Mouse (Mus musculus) Patski (cell line): Measurements from ENCODE around the gene Impg2. TPM values are rescaled to one million over a fixed set of nuclear protein-coding genes. Genes with fewer than 3 reads are reported as not detected.
A peak's percentile ranks its signal among the peaks of the same experiment; 100 is the strongest.

Source experiments
- ATAC-seq: fragments of 100-300 bp; one replicate; pipeline ENCODE4 v1.8.0; 2021
- CTCF ChIA-PET: fragments of 350-600 bp; sonication (Branson Sonifier 250); formaldehyde crosslinking; loops from one replicate; lab custom pipeline; 2022; ENCODE audit warnings: inconsistent platforms; lab: Charles Lee
- POLR2A ChIA-PET: fragments of 350-600 bp; sonication (Branson Sonifier 250); formaldehyde crosslinking; loops from one replicate; lab custom pipeline; 2022; ENCODE audit warnings: antibody characterized with exemption, inconsistent platforms; lab: Charles Lee
- DNase-seq: peaks from one replicate; pipeline ENCODE4 v3.0.0-alpha.2; 2011; ENCODE audit warnings: low read depth, low spot score
- H3K27me3 ChIP-seq: fragments of 371-371 bp; one replicate; pipeline ENCODE4 v1.5.1; 2021
- CTCF ChIP-seq: fragments of 100-300 bp; IDR thresholded peaks from one replicate; pipeline ENCODE4 v1.5.1; 2021
- in situ Hi-C: fragments of 300-500 bp; cut with MboI; formaldehyde crosslinking; loops from 3 replicates; pipeline ENCODE4 v1.11.1; 2018; ENCODE audit warnings: low pct_unique_long_range_greater_than_20kb, mixed read lengths
- polyA plus RNA-seq: library from polyadenylated mRNA; unstranded; gene quantifications from one replicate; pipeline ENCODE4 v1.2.3, GENCODE M21; 2021

Gene Impg2
- polyA plus RNA-seq: 0.24 TPM

GRCm38 (mm10) chr16:56204051-56204450 lies at the start of gene Impg2:
Gene Impg2 (plus strand): TSS chr16:56204313.
- ChIA-PET CTCF (interaction anchor here (1.6 kb wide), 1 partner anchor 10 kb away, joined by 3 read pairs; no protein-coding TSS in a partner anchor), POLR2A (no interaction called here)
- H3K27me3 ChIP-seq: no peaks in the 10 kb centered on the region
- DNase-seq (no peak), ATAC-seq (no peak)
- in situ Hi-C loops: no loop called here
- TF ChIP-seq CTCF: no peak

DNA sequence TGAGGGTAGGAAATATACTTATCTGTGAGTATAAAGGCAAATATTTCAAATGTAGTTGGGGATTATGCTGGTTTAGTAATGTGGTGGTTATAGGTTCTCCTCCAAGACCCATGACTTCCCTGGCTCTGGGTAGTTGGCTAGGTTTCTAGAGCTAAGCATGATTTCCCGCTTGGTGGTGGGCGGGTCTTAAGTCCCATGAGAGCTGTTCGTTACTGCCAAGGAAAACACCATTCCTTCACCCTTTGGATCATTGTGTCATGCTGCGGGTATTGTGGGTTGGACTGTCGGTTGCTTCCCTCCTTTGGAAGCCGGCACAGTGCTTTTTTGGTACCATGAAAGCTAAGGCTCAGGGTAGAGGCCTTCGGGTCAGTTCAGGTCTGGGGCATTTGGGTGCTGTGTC lies 40.6 kb upstream of the Impg2 start:
- POLR2A ChIA-PET: interaction anchor here (1.5 kb wide), 1 partner anchor 10 kb away, joined by 3 read pairs; no protein-coding TSS in a partner anchor
- no peaks in the 10 kb centered on the region for H3K27me3 ChIP-seq
- ATAC-seq: peak; percentile 35
- no peak for DNase-seq
- TF ChIP-seq CTCF: no peak
- in situ Hi-C loops: loop anchor here (25.0 kb wide), 1 partner anchor 749 kb away; no protein-coding TSS in a partner anchor
- CTCF ChIA-PET: interaction anchor here (0.9 to 1.5 kb wide), 3 partner anchors 16 to 535 kb away, joined by 3 to 4 read pairs (median 3); no protein-coding TSS in a partner anchor

DNA sequence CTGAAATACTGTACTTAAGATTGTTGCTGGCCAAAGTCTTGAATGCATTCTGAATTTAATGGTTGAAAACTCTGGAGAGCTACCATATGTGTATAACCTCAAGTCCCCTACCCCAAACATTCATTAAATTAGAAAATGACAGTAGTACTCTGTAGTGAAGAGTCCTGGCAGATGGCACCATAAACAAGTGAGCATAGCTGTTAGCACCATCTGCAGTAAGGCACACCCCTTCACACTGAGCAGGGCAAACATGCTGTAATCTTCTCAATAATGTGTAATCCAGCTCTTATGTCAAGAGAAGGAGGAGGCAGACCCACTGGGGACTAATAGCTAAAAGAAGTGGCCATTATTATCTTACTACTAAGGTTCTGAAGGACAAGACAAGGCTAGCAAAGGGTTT lies 33.9 kb upstream of the Impg2 start:
- DNase-seq: no peak
- no peak for TF ChIP-seq CTCF
- in situ Hi-C loops: loop anchor here (25.0 kb wide), 1 partner anchor 742 kb away; no protein-coding TSS in a partner anchor
- ChIA-PET CTCF (no interaction called here), POLR2A (no interaction called here)
- ATAC-seq: no peak
- no peaks in the 10 kb centered on the region for H3K27me3 ChIP-seq

DNA sequence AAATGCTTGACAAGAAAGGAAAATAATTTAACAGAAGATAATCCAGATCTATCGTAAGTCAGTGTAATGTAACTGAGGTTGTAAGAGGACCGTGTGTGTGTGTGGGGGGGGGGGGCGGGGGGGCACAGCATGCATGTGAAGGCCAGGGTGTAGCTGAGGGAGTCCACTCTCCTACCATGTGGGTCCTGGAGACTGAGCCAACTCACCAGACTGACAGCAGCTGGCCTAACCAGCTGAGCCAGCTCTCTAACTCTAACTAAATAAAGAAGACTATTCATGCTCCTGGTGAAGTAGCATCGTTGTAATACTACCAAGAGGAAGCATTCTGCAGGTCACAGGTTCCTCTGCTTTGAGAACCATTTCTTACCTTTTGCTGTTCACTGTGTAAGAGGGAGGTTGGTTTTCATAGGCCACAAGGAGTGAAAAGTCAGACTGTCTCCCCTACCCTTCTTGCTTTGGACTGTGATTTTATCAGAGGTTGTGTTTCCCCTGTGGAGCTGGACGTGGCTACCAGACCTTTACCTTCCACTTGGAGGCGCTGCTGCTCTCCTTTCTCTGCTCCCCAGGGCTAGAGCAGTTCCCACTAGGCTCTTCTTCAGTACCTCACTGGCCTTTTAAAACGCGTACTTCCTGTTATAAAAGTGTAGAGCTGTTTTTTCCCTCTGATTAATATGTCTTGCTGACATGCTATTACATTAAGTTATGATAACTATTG lies 28.1 kb upstream of the Impg2 start:
- in situ Hi-C loops: no loop called here
- peak; percentile 74 for TF ChIP-seq CTCF
- H3K27me3 ChIP-seq: no peaks in the 10 kb centered on the region
- ChIA-PET POLR2A (no interaction called here), CTCF (interaction anchor here (0.9 to 1.9 kb wide), 5 partner anchors 13 to 502 kb away, joined by 3 to 6 read pairs (median 3); no protein-coding TSS in a partner anchor)
- DNase-seq: no peak
- no peak for ATAC-seq

DNA sequence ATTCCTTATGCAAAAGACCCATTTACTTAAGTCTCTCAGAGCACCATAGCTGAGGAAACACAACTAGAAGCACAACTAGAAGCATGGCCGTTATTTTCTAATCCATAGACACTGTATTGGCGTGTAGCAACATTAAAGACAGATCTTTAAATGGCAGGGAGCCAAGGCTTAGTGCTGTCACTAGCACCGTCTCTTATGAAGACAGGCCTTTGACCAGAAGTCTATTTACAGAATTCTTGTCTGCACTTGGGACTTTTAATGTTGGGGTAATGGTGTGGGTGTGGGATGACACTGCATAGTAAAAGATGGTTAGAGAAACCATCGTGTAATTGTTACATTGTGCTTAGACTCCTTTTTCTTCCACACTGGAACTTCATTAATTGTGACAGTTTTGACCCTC lies 17.2 kb upstream of the Impg2 start:
- no peak for DNase-seq
- CTCF ChIA-PET: no interaction called here
- no peaks in the 10 kb centered on the region for H3K27me3 ChIP-seq
- in situ Hi-C loops: loop anchor here (10.0 kb wide), 1 partner anchor 118 kb away; no protein-coding TSS in a partner anchor
- ATAC-seq: no peak
- POLR2A ChIA-PET: no interaction called here
- no peak for TF ChIP-seq CTCF

DNA sequence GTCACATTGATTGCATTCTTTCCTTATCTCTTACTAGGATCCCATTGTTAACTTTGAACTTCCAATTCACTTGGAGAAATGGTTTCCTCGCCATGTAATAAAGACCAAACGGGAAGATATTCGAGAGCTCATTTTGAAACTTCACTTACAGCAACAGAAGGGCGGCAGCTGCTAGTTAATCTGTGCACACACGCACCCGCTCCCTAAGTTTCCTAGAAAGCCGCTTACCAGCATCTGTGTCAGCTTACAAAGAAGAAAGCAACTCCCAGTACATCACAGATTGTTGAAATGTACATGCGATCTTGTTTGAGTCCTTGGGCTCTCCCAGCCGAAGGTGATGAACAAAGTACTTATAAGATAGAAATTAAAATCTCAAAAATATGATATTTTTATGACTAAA lies 15.9 kb upstream of the Impg2 start:
- CTCF ChIA-PET: interaction anchor here (1.2 kb wide), 1 partner anchor 11 kb away, joined by 4 read pairs; no protein-coding TSS in a partner anchor
- ATAC-seq: no peak
- in situ Hi-C loops: loop anchor here (10.0 kb wide), 1 partner anchor 117 kb away; no protein-coding TSS in a partner anchor
- no peaks in the 10 kb centered on the region for H3K27me3 ChIP-seq
- no peak for TF ChIP-seq CTCF
- DNase-seq: no peak
- POLR2A ChIA-PET: no interaction called here

DNA sequence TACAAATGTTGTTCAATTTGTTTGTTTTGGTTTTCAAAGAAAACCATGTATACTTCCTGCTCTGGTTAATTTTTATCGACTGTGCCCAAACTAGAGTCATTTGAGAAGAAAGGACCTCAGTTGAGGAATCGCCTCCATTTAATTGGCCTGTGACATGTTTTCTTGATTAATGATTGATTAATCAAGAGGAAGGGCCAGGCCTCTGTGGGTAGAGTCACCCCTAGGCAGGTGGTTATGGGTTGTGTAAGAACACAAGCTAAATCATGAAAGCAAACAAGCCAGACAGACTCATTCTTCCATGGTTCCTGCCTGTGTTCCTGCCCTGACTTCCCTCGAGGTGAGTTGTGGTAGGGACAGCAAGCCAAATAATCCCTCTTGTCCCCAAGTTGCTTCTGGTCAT lies 8.6 kb downstream of the Impg2 start:
- H3K27me3 ChIP-seq: no peaks in the 10 kb centered on the region
- TF ChIP-seq CTCF: no peak
- ChIA-PET CTCF (no interaction called here), POLR2A (no interaction called here)
- DNase-seq (peak; percentile 3), ATAC-seq (no peak)
- in situ Hi-C loops: no loop called here

DNA sequence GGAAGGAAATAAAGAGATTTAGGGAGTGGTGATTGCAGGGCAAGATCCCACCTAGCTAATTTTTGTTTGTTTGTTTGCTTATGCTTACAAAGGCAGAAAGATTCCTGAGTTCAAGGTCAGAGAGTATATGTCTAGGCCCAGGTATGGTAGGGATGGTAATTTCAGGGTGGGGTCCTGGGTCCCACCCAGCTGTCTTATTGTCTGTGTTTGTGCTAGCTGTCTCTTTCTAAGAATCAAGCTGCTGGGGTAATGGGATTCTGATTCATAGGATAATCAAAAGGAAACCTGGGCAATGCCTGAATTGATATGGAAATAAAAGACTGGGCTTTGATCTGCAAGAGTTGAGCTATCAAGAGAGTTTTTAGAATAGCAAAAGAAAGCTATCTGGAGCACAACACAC lies 23.6 kb downstream of the Impg2 start:
- ChIA-PET POLR2A (no interaction called here), CTCF (interaction anchor here (1.5 kb wide), 1 partner anchor 9 kb away, joined by 3 read pairs; no protein-coding TSS in a partner anchor)
- in situ Hi-C loops: no loop called here
- no peak for TF ChIP-seq CTCF
- no peaks in the 10 kb centered on the region for H3K27me3 ChIP-seq
- DNase-seq: no peak
- no peak for ATAC-seq

DNA sequence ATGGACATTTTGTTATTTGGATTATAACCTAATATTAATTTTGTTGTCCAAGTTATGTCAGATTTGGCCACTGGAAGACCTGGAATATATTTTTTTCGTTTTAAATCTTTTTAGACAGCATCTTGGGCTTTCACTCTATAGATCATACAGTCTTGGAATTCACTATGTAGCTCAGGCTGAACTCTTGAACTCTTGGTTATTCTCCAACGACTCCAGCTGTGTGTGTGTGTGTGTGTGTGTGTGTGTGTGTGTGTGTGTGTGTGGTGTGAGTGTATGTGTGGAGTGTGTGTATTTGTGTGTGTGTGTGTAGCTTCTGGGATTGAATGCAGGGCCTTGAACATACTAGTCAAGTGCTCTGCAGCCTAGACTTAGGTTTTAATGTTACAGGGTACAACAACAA lies 25.3 kb downstream of the Impg2 start:
- no peak for TF ChIP-seq CTCF
- in situ Hi-C loops: no loop called here
- POLR2A ChIA-PET: no interaction called here
- ATAC-seq (no peak), DNase-seq (no peak)
- CTCF ChIA-PET: interaction anchor here (1.1 kb wide), 1 partner anchor 16 kb away, joined by 3 read pairs; no protein-coding TSS in a partner anchor
- H3K27me3 ChIP-seq: no peaks in the 10 kb centered on the region

DNA sequence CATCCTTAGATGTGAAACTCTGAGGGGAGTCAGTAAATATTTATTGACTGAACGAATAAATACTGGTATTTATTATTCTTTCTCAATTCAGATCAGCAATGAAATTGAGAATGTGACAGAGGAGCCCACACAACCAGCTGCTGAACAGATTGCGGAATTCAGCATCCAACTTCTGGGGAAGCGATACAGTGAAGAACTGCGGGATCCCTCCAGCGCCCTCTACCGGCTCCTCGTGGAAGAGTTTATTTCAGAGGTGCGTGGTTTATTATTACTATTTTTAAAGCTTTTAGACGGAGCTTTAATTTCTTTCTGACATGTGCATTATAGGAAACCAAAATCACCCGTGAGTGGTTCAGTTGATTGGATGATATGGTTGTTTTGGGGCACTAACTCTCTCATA lies 27.2 kb downstream of the Impg2 start:
- peak; percentile 32 for TF ChIP-seq CTCF
- DNase-seq (no peak), ATAC-seq (no peak)
- ChIA-PET CTCF (no interaction called here), POLR2A (no interaction called here)
- in situ Hi-C loops: no loop called here
- H3K27me3 ChIP-seq: no peaks in the 10 kb centered on the region

DNA sequence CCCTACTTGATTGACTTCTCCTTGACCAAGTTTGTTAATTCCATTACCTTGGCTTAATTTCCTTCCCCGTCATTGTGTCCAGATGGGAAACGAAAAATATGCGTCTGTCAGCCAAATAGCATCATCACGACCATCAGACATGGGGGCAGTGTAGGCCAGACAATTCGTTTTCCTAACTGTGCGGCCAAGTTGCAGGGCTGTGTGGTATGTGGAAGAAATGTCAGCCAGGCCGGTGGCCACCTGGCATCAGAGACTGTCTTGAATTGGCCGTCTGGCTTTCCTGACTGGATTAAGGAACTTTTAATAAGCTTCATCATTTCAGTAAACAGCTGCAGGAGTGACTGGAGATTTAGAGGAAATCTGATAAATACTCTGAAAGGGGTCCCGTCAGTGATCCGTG lies 28.6 kb downstream of the Impg2 start:
- in situ Hi-C loops: no loop called here
- no peaks in the 10 kb centered on the region for H3K27me3 ChIP-seq
- ChIA-PET CTCF (no interaction called here), POLR2A (no interaction called here)
- ATAC-seq (no peak), DNase-seq (no peak)
- no peak for TF ChIP-seq CTCF
